Mouse (Mus musculus) liver, adult 2 months (tissue): ENCODE measurements around the gene Mfng. TPM values are rescaled to one million over a fixed set of nuclear protein-coding genes. Genes with fewer than 3 reads are reported as not detected.

ENCODE experiments used
- DNase-seq: peaks from one replicate; pipeline ENCODE4 v3.0.0-alpha.2; 2011; ENCODE audit warnings: low read depth, low spot score; ENCODE audit errors: extremely low read depth
- H3K27ac ChIP-seq: fragments of 200-500 bp; replicated peaks from 2 replicates; pipeline ENCODE4 v1.5.1; 2012; ENCODE audit warnings: low read depth, mild to moderate bottlenecking, control low read depth, inconsistent platforms, low read length; ENCODE audit not compliant: insufficient read depth
- H3K27me3 ChIP-seq: fragments of 200-500 bp; 2 replicates; pipeline ENCODE4 v1.6.1; 2012; ENCODE audit warnings: mild to moderate bottlenecking, moderate library complexity, low read length, inconsistent platforms; ENCODE audit not compliant: control insufficient read depth, insufficient read depth
- H3K36me3 ChIP-seq: fragments of 200-500 bp; 2 replicates; pipeline ENCODE4 v1.6.1; 2012; ENCODE audit warnings: low read length, inconsistent platforms; ENCODE audit not compliant: control insufficient read depth, insufficient read depth
- H3K4me1 ChIP-seq: fragments of 200-500 bp; 2 replicates; pipeline ENCODE4 v1.6.1; 2011; ENCODE audit warnings: low read length; ENCODE audit not compliant: control insufficient read depth, insufficient read depth
- H3K4me3 ChIP-seq: fragments of 200-500 bp; 2 replicates; pipeline ENCODE4 v1.5.1; 2011; ENCODE audit warnings: low read depth, mild to moderate bottlenecking, control low read depth, low read length, moderate library complexity; ENCODE audit not compliant: insufficient read depth
- H3K79me2 ChIP-seq: fragments of 200-500 bp; 2 replicates; pipeline ENCODE4 v1.6.1; 2012; ENCODE audit warnings: inconsistent platforms, mild to moderate bottlenecking, low read length, moderate library complexity; ENCODE audit not compliant: control insufficient read depth, insufficient read depth
- H3K9ac ChIP-seq: fragments of 200-500 bp; 2 replicates; pipeline ENCODE4 v1.6.1; 2012; ENCODE audit warnings: low read depth, mild to moderate bottlenecking, control low read depth, inconsistent platforms, low read length
- CTCF ChIP-seq: fragments of 200-500 bp; IDR thresholded peaks from 2 replicates; pipeline ENCODE4 v1.5.1; 2011; ENCODE audit warnings: low read depth, low read length, control low read depth
- POLR2A ChIP-seq: fragments of 200-500 bp; IDR thresholded peaks from 2 replicates; pipeline ENCODE4 v1.6.1; 2011; ENCODE audit warnings: low read length, control low read depth; ENCODE audit not compliant: insufficient read depth; ENCODE audit errors: extremely low read depth
- WGBS: fragments of 180-500 bp; shearing (Covaris S2); methylation state at CpG from one replicate; pipeline ENCODE4 v1.1.7; 2018; 5-methylcytosine and 5-hydroxymethylcytosine counted together
- polyA plus RNA-seq: library from polyadenylated mRNA; depleted of rRNA; stranded (reverse); fragments of >200 nt; gene quantifications from 2 replicates; pipeline ENCODE4 v1.2.3, GENCODE M21; 2012
- total RNA-seq: library from RNA; depleted of rRNA; stranded (reverse); fragments of >200 nt; gene quantifications from 2 replicates; pipeline ENCODE4 v1.2.3, GENCODE M21; 2014

Gene Mfng
- total and polyA plus RNA-seq, 2 experiments: 0.74 to 2.3 TPM

DNA sequence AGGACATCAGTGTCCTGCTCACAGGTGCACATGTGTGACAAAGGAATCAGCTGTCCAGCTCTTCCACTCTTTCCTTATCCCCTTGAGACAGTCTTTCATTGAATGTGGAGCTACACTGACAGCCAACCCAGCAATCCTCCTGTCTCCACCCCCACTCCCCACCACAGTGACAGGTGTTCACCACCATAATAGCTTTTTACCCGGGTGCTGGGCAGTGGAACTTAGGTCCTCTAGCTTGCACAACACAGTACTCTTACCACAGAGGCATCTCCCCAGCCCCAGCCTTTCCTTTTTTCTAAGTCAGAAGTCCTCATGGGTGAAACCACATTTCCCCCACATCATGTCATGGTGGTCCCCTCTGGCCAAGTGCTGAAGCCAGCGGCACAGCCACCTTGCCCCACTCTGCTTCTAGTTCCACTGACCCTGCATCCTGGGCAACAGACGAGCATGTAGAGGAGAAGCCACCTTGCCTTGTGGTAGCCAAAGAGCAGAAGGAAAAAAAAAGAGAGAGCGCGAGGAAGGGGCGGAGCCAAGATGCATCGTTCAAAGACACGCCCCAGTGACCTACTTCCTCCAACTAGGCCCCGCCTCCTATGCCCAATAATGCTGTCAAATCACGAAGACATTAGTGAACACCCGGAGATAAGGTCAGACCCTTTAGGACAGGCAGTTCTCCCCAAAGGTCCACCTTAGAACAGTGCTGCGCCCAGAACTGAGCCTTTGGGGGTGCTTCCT is 42.8 kb downstream of the Mfng start:
- Histone ChIP-seq H3K27ac (no peak overlapping the region), H3K36me3 (no peaks in the 10 kb centered on the region), H3K4me1 (no peaks in the 10 kb centered on the region), H3K4me3 (no peak overlapping the region), H3K27me3 (no peaks in the 10 kb centered on the region), H3K79me2 (no peaks in the 10 kb centered on the region), H3K9ac (no peak overlapping the region)
- 78% methylated on average over 12 of the region's 12 CpGs for WGBS
- no peak for TF ChIP-seq POLR2A
- no peak for TF ChIP-seq CTCF
- DNase-seq: no peak

DNA sequence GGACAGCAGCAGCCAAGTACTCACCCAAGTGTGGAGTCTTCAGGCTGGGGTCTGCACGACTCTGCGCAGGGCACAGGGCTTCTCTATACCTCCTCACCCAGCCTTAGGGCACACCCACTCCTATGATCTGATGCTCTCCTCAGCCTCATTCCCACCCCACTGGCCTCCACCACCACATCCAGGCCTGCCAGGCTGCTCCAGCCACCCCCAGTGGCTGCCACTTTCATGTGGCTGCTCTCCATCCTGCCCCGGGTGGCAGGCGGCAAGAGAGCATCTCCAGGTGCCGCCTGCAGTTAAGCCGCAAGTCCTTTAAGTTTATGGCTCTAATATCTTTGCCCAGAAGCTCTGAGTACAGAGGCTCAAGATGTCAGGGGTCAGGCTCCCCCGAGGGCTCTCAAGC is 46.6 kb downstream of the Mfng start:
- no peaks in the 10 kb centered on the region for H3K36me3 ChIP-seq
- no peak for DNase-seq
- no peak overlapping the region for H3K4me3 ChIP-seq
- H3K79me2 ChIP-seq: no peaks in the 10 kb centered on the region
- no peaks in the 10 kb centered on the region for H3K27me3 ChIP-seq
- no peak overlapping the region for H3K9ac ChIP-seq
- no peaks in the 10 kb centered on the region for H3K4me1 ChIP-seq
- H3K27ac ChIP-seq: no peak overlapping the region
- no peak for TF ChIP-seq POLR2A
- TF ChIP-seq CTCF: no peak
- 79% methylated on average over 7 of the region's 7 CpGs for WGBS

DNA sequence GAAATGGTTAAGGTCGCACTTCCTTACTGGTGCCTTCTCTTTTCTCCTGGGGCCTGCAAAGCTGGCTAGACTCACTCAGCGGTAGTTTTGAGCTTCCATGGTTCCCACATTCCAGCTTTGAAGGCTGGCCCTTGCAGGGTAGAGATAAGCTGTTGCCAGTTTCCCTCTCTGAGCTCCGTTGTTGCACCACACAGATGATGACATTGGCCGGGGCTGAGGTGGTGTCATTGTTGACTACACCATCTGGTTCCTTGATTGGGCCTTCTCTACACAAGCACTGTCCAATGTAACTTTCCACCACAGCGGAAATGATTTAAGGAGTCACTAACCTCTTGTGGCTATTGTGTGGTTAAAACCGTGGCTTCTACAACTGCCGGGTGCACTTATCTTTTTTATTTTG is 52.7 kb downstream of the Mfng start:
- WGBS: 47% methylated on average over 7 of the region's 7 CpGs
- Histone ChIP-seq H3K79me2 (no peaks in the 10 kb centered on the region), H3K9ac (no peak overlapping the region), H3K4me3 (no peak overlapping the region), H3K27me3 (peaks cover 18% of the 10 kb centered on the region), H3K27ac (no peak overlapping the region), H3K36me3 (no peaks in the 10 kb centered on the region), H3K4me1 (no peaks in the 10 kb centered on the region)
- TF ChIP-seq CTCF (no peak), POLR2A (no peak)
- peak; percentile 31 for DNase-seq

DNA sequence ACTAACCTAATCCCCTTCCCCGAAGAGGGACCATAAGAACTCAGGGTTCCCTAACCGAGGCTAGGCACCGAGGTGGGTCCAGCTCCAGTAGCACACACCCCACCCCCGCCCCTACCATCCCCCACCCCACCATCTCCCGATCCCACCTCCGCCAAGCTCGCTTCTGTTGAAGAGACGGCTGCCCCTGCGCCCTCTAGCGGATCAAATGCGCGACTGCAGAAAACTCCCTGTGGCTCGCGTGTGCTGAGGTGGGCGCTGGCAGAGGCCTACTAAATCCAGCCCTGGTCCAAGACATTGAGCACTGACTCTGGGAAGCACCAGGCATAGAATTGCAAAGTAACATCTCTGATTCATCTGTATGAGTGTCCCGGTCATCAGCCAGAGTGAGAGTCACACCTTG is 53.2 kb downstream of the Mfng start:
- peak; percentile 82 for TF ChIP-seq CTCF
- TF ChIP-seq POLR2A: no peak
- Histone ChIP-seq H3K4me1 (no peaks in the 10 kb centered on the region), H3K79me2 (no peaks in the 10 kb centered on the region), H3K4me3 (no peak overlapping the region), H3K27ac (no peak overlapping the region), H3K36me3 (no peaks in the 10 kb centered on the region), H3K27me3 (peaks cover 18% of the 10 kb centered on the region), H3K9ac (no peak overlapping the region)
- 6% methylated on average over 16 of the region's 16 CpGs for WGBS
- DNase-seq: no peak

DNA sequence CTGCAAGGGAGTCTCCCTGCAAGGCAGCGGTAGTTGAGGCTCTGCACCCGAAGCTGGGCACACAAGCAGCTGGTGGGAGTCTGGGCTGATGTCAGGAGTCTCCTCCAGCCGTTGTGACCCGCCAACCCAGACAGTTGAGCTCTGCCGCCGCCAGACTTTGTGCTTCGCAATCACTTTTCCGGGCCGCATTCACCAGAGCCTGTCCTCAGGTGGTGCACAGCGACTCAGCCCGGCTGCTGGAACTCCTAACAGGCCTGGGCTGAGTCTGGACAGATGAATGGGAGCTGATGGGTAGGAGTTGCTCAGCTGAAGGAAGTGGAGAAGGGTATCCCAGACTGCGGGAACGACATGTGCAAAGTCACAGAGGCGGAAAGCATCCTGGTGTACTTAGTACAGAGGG is 53.9 kb downstream of the Mfng start:
- WGBS: 17% methylated on average over 14 of the region's 14 CpGs
- Histone ChIP-seq H3K4me1 (no peaks in the 10 kb centered on the region), H3K36me3 (no peaks in the 10 kb centered on the region), H3K9ac (no peak overlapping the region), H3K79me2 (no peaks in the 10 kb centered on the region), H3K27ac (no peak overlapping the region), H3K4me3 (no peak overlapping the region), H3K27me3 (peaks cover 18% of the 10 kb centered on the region)
- TF ChIP-seq CTCF (no peak), POLR2A (no peak)
- DNase-seq: no peak

DNA sequence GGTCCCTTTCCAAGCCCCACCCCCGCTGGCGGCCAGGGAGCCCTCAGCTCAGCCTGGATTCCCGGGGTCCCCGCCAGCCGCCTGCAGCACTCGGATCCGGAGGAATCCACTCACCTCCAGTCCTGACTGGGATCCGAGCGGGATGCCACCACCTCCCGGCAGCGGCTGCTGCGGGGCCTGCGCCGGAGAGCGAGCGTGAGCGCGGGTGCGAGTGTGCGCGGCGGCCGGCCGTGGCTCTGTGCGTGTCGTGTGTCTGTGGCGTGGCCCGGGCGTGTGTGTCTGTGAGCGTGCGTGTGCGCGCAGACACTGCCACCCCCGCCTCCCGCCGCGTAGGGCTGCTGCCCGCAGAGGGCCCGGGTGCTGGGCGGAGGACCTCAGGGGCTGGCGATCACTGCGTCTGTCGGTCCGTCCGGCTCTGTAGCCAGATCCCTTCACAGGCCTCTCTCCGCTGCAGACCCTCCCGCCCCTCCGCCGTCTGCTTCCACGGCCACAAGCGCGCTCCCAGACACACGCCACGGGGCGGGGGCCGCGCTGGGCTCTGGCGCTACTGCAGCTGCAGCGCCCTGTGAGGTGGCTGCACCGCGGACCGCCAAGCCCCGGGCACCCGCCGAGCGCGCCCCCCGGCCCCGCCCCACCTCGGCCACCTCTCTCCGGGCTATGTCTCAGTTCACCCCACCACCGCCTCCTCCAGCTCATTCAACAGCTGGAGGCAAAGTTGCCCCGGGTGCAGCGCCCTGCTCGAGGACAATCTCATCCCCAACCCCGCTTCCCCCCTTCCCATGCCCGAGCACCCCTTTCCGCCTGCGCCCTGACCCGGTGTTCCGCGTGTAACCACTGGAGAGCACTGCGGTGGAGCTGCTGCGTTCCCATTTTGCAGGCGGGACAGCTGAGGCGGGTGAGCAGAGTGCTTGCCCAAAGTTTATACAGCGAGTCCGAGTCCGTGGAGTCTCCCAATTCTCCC is 54.7 kb downstream of the Mfng start, which contains the start of gene Elfn2:
TSS of gene Elfn2 (minus strand) at position 482 of the 961 bp plus-strand sequence.
- H3K4me1 ChIP-seq: no peaks in the 10 kb centered on the region
- no peak within 1 kb of the TSS for H3K27ac ChIP-seq
- no peak for DNase-seq
- no peaks in the 10 kb centered on the region for H3K79me2 ChIP-seq
- H3K27me3 ChIP-seq: peaks cover 18% of the 10 kb centered on the region
- no peak within 1 kb of the TSS for H3K9ac ChIP-seq
- TF ChIP-seq CTCF (no peak), POLR2A (no peak)
- H3K4me3 ChIP-seq: no peak within 1 kb of the TSS
- 5% methylated on average over 77 of the region's 89 CpGs for WGBS
- no peaks in the 10 kb centered on the region for H3K36me3 ChIP-seq
